Mouse (Mus musculus) forebrain, postnatal 0 days (tissue): Measurements from ENCODE around the gene Folr2. TPM values are rescaled to one million over a fixed set of nuclear protein-coding genes. Genes with fewer than 3 reads are reported as not detected.

Experiments
- ATAC-seq: fragments of 200-750 bp; cut with Nextera tagmentation; 2 replicates; pipeline ENCODE4 v1.8.0; 2017; ENCODE audit warnings: mild to moderate bottlenecking, moderate library complexity
- DNase-seq: peaks from one replicate; pipeline ENCODE4 v3.0.0-alpha.2; 2015
- H3K27ac ChIP-seq: fragments of 300-500 bp; sonication (generic); 2 replicates; pipeline ENCODE4 v1.5.1; 2014; ENCODE audit warnings: low read depth, mild to moderate bottlenecking, antibody characterized with exemption, low read length, moderate library complexity, mixed read lengths
- H3K27me3 ChIP-seq: fragments of 300-500 bp; sonication (generic); 2 replicates; pipeline ENCODE4 v1.6.1; 2014; ENCODE audit warnings: mild to moderate bottlenecking, low read length, mixed read lengths; ENCODE audit not compliant: insufficient read depth
- H3K36me3 ChIP-seq: fragments of 300-500 bp; sonication (generic); 2 replicates; pipeline ENCODE4 v1.6.1; 2014; ENCODE audit warnings: mild to moderate bottlenecking, moderate library complexity; ENCODE audit not compliant: insufficient read depth
- H3K4me1 ChIP-seq: fragments of 300-500 bp; sonication (generic); 2 replicates; pipeline ENCODE4 v1.6.1; 2014; ENCODE audit warnings: antibody characterized with exemption; ENCODE audit not compliant: insufficient read depth
- H3K4me2 ChIP-seq: fragments of 300-500 bp; sonication (generic); 2 replicates; pipeline ENCODE4 v1.6.1; 2014; ENCODE audit warnings: low read depth, mild to moderate bottlenecking, moderate library complexity
- H3K4me3 ChIP-seq: fragments of 300-500 bp; sonication (generic); 2 replicates; pipeline ENCODE4 v1.5.1; 2014; ENCODE audit warnings: low read depth, low read length, mixed read lengths
- H3K9ac ChIP-seq: fragments of 300-500 bp; sonication (generic); 2 replicates; pipeline ENCODE4 v1.6.1; 2014; ENCODE audit warnings: mild to moderate bottlenecking
- H3K9me3 ChIP-seq: fragments of 300-500 bp; sonication (generic); 2 replicates; pipeline ENCODE4 v1.6.1; 2016; ENCODE audit warnings: low read length
- CTCF ChIP-seq: sonication (generic); IDR thresholded peaks from 2 replicates; pipeline ENCODE4 v1.5.1; 2016; ENCODE audit warnings: antibody characterized with exemption, control low read depth, low read depth
- WGBS: fragments of 180-500 bp; shearing (Covaris S2); extraction: QIAGEN DNeasy Blood & Tissue Kit; methylation state at CpG from one replicate; pipeline ENCODE4 v1.1.7; 2014; 5-methylcytosine and 5-hydroxymethylcytosine counted together
- polyA plus RNA-seq: library from polyadenylated mRNA; unstranded; fragments of >200 nt; fragmentation: Nextera tagmentation; extraction: Ambion mirVana; gene quantifications from 2 replicates; pipeline ENCODE4 v1.2.1, GENCODE M21; 2015
- total RNA-seq: library from RNA; depleted of rRNA; stranded (reverse); fragments of >200 nt; gene quantifications from 2 replicates; pipeline ENCODE4 v1.2.3, GENCODE M21; 2014

The Folr2 gene
- total and polyA plus RNA-seq, 2 experiments from 2014 or later = 2.5 to 3.4 TPM

- Histone ChIP-seq H3K27me3 (no peaks in the 10 kb centered on the region), H3K9me3 (no peaks in the 10 kb centered on the region), H3K36me3 (no peaks in the 10 kb centered on the region), H3K27ac (no peak within 1 kb of the TSS), H3K4me3 (no peak within 1 kb of the TSS), H3K9ac (no peak within 1 kb of the TSS), H3K4me1 (no peaks in the 10 kb centered on the region), H3K4me2 (no peak within 1 kb of the TSS)
- DNase-seq = no peak
- WGBS = 82% methylated on average over 3 of the region's 3 CpGs
- no peak for ATAC-seq
- TF ChIP-seq CTCF = no peak
Observed at GRCm38 (mm10) chr7:101863415-101863814, 6.4 kb upstream of the Folr2 start, which contains the start of gene Anapc15. Gene Anapc15 (plus strand): TSS chr7:101863715.

- no peak for ATAC-seq
- Histone ChIP-seq H3K27ac (no peak overlapping the region), H3K27me3 (no peaks in the 10 kb centered on the region), H3K36me3 (no peaks in the 10 kb centered on the region), H3K4me1 (no peaks in the 10 kb centered on the region), H3K4me3 (no peak overlapping the region), H3K9ac (no peak overlapping the region), H3K9me3 (no peaks in the 10 kb centered on the region), H3K4me2 (no peak overlapping the region)
- 69% methylated on average over 3 of the region's 3 CpGs for WGBS
- no peak for DNase-seq
- no peak for TF ChIP-seq CTCF
Observed at GRCm38 (mm10) chr7:101862291-101862690, 5.3 kb upstream of the Folr2 start.

- TF ChIP-seq CTCF = no peak
- Histone ChIP-seq H3K4me1 (no peaks in the 10 kb centered on the region), H3K36me3 (no peaks in the 10 kb centered on the region), H3K27ac (no peak overlapping the region), H3K4me3 (no peak overlapping the region), H3K4me2 (no peak overlapping the region), H3K9me3 (no peaks in the 10 kb centered on the region), H3K27me3 (no peaks in the 10 kb centered on the region), H3K9ac (no peak overlapping the region)
- ATAC-seq = no peak
- DNase-seq = no peak
Observed at GRCm38 (mm10) chr7:101860978-101861377, 4.0 kb upstream of the Folr2 start.

- WGBS = 77% methylated on average over 9 of the region's 9 CpGs
- Histone ChIP-seq H3K4me2 (no peak overlapping the region), H3K9me3 (no peaks in the 10 kb centered on the region), H3K36me3 (no peaks in the 10 kb centered on the region), H3K27ac (no peak overlapping the region), H3K27me3 (no peaks in the 10 kb centered on the region), H3K4me3 (no peak overlapping the region), H3K9ac (no peak overlapping the region), H3K4me1 (no peaks in the 10 kb centered on the region)
- DNase-seq = no peak
- no peak for TF ChIP-seq CTCF
- ATAC-seq = no peak
Observed at GRCm38 (mm10) chr7:101858362-101858761, 1.4 kb upstream of the Folr2 start.

GRCm38 (mm10) chr7:101853816-101854215 lies 3.2 kb downstream of the Folr2 start:
- DNase-seq (no peak), ATAC-seq (no peak)
- Histone ChIP-seq H3K27ac (no peak overlapping the region), H3K4me3 (no peak overlapping the region), H3K9ac (no peak overlapping the region), H3K9me3 (no peaks in the 10 kb centered on the region), H3K27me3 (no peaks in the 10 kb centered on the region), H3K36me3 (no peaks in the 10 kb centered on the region), H3K4me1 (no peaks in the 10 kb centered on the region), H3K4me2 (no peak overlapping the region)
- no peak for TF ChIP-seq CTCF
- WGBS = 88% methylated on average over 2 of the region's 2 CpGs

GRCm38 (mm10) chr7:101852846-101853245 lies 4.1 kb downstream of the Folr2 start:
- no peaks in the 10 kb centered on the region for H3K36me3 ChIP-seq
- ATAC-seq = no peak
- H3K4me1 ChIP-seq = no peaks in the 10 kb centered on the region
- no peaks in the 10 kb centered on the region for H3K27me3 ChIP-seq
- TF ChIP-seq CTCF = no peak
- no peak overlapping the region for H3K4me2 ChIP-seq
- no peak for DNase-seq
- H3K4me3 ChIP-seq = no peak overlapping the region
- no peak overlapping the region for H3K27ac ChIP-seq
- H3K9ac ChIP-seq = no peak overlapping the region
- H3K9me3 ChIP-seq = no peaks in the 10 kb centered on the region
- 83% methylated on average over 6 of the region's 6 CpGs for WGBS

GRCm38 (mm10) chr7:101851689-101852088 lies 5.3 kb downstream of the Folr2 start:
- H3K4me3 ChIP-seq = no peak overlapping the region
- no peak overlapping the region for H3K27ac ChIP-seq
- ATAC-seq (no peak), DNase-seq (no peak)
- TF ChIP-seq CTCF = no peak
- no peak overlapping the region for H3K9ac ChIP-seq
- WGBS = 83% methylated on average over 6 of the region's 6 CpGs
- H3K27me3 ChIP-seq = no peaks in the 10 kb centered on the region
- no peaks in the 10 kb centered on the region for H3K36me3 ChIP-seq
- no peak overlapping the region for H3K4me2 ChIP-seq
- no peaks in the 10 kb centered on the region for H3K4me1 ChIP-seq
- H3K9me3 ChIP-seq = no peaks in the 10 kb centered on the region

- ATAC-seq (no peak), DNase-seq (no peak)
- no peak for TF ChIP-seq CTCF
- 100% methylated on average over 1 of the region's 1 CpGs for WGBS
- no peaks in the 10 kb centered on the region for H3K27me3 ChIP-seq
- no peaks in the 10 kb centered on the region for H3K9me3 ChIP-seq
- no peak overlapping the region for H3K9ac ChIP-seq
- no peaks in the 10 kb centered on the region for H3K4me1 ChIP-seq
- no peak overlapping the region for H3K4me2 ChIP-seq
- H3K27ac ChIP-seq = no peak overlapping the region
- no peak overlapping the region for H3K4me3 ChIP-seq
- H3K36me3 ChIP-seq = no peaks in the 10 kb centered on the region
Observed at GRCm38 (mm10) chr7:101847934-101848333, 9.1 kb downstream of the Folr2 start.
